Mouse (Mus musculus) embryo, embryonic 11 days (tissue): ENCODE measurements around the gene Kitl.

Experiments used
- DNase-seq: peaks from one replicate; pipeline ENCODE4 v3.0.0-alpha.2; 2015

Kitl gene

DNA sequence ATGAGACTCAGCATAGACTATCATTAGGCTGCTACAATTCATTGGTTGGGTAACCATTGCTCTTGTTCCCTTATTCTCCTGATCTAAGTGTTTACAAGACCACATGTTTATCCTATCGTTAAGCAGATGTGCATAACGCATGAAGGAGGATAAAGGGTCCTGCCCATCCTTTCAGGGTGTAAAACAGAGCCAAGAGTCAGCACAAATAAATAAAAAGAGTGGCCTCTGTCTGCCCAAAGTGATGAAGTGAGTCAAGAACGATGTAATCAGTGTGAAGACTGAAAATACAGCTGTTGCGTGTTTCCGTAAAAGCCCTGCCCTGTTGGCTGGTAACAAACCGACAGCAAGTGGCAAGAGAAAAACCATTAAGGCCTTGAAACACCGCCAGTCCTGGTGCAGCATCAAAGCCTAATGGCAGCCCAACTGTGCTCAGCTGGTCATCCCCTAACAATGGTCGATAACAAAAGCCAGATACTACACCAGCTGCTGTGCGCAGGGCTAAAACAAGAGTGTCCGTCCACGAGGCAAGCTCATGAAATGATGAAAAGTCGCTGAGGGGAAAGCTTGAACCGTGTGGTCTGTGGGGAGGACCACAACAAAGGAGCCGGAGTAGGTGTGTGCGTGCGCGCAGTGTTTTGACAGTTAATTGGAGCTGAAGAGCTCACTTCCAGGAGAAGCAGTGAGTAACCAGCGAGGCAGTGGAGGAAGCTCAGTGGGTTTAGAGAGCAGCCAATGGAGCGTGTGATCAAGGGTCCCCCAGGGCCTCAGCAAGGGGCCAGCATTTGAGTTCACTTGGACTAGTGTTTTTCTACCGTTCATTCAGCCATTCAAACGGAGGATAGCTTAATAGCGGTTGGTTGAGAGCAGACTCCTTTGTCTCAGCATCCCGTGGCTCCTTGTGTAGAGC is 112.7 kb downstream of the Kitl start:
- peak; percentile 54 for DNase-seq

DNA sequence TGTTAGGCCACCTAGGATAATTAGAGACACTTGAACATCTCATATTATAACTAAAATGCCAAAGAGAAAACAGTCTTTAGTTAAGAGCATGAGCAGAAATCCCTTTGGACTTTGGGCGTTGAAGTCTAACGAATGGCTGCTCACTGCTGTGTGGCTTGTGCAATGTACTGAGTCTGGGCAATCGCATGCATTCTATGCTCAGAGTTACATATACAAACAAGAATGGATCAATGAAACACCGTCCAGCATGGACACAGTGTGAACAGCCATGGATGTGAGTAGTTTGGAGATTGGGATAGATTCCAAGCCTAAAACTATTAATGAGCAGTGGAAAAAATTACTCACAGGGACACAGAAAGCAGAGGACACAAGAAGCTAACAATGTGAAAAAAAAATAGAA is 116.2 kb downstream of the Kitl start:
- DNase-seq = no peak

DNA sequence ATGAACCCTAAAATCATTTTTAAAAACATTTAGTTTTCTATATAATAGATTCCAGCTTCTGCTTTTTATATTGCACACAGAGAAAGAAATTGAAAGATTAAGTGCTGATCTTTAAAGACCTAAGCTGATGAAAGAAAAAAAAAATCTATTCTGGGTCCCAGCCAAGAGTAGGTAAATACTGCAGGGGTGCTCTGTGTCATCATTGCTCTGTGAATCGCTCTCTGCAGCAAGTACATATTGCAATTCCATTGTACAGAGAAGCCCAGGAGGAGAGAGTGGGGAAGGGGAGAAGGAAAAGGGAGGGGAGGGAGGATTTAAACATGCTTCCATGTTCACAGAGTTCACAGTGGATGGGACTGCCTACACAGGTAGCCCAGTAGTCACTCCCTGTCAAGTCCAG is 116.9 kb downstream of the Kitl start:
- no peak for DNase-seq

DNA sequence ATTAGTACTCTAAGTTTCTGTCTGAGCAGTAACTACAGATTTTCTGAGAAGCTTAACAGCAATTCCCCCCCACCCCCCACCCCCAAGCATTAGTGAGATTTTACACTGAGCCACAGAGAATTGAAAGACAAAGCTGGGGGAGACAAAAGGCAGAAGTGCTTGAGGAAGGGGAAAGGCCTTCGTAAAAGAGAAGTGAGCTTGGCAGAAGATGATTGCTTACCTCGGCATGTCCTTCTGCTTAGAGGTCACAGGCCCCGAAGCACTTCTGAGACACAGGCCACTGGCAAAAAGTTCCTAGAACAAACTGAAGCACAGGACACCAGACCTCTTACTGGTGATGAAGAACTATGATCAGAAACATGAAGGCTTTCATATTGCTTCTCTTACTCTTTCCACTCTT is 123.1 kb downstream of the Kitl start:
- DNase-seq = no peak

DNA sequence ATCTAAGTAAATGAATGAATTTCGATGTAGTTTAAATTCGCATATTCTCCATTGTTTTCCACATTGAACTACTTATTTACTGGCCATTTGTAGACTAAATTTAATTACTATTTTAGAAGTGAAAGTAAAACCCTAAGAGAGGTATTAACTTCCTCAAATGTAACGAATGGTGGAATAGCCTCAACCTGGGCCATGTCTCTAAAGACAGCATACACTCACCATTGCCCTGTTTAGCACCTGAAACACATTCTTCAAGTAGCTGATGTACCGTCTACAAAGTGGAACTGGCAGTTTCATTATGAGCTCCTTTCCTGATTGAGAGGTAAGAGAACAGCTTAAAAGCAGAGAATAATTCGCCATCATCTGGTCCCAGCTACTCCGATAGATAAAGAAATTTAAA is 132.7 kb downstream of the Kitl start:
- DNase-seq = no peak
